Mouse (Mus musculus): ENCODE measurements around the gene 1110032F04Rik.

DNA sequence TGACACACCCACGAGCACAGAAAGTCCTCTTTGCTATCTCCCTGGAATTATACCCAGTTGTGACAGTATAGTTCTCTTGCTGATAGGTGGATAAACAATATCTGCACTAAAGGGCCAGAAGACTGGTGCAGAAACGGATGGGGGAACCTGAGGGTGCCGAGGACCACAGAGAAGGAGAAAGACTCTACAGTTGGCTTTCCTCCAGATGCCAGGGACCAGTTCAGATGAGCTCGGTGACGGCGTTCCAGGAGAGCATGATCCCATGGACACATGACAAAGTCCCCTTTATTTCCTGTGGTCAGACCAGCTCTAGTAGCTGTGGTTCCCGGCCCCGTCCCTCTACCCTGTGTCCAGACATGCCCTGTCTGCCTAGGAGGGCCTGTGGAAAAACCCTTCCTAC, 44.2 kb upstream of the 1110032F04Rik start:
- TF ChIP-seq CTCF (IDR thresholded peaks at IDR 0.05; ENCODE audit: low read depth) (no peak), EP300 (optimal IDR thresholded peaks at IDR 0.05) (no peak)

All from stomach, postnatal 0 days (tissue).